7 mouse cellular contexts compared by ENCODE assay signal in genomic region chr6:122810615-122811279, GRCm38 (mm10). TPM values are rescaled to one million over a fixed set of nuclear protein-coding genes. Genes with fewer than 3 reads are reported as not detected.
DNase-seq lines count a peak whose midpoint lies in the region; ATAC-seq and TF ChIP-seq lines count a peak whose summit lies in the region.

No protein-coding gene starts in this region.

- TF ChIP-seq POLR2A in kidney, adult 2 months (IDR thresholded peaks at IDR 0.05; ENCODE audit: low read depth, low read length), result no peak
- TF ChIP-seq POLR2A in spleen, adult 2 months (IDR thresholded peaks at IDR 0.05; ENCODE audit: low read depth, low read length), result peak; percentile 64

- no peaks in the 10 kb centered on the region for H3K36me3 ChIP-seq in embryonic facial prominence, embryonic 12.5 days
- H3K36me3 ChIP-seq in kidney, adult 2 months (ENCODE audit: control insufficient read depth, insufficient read depth, low read length), result no peaks in the 10 kb centered on the region
- no peaks in the 10 kb centered on the region for H3K36me3 ChIP-seq in limb, embryonic 12.5 days
- H3K36me3 ChIP-seq in midbrain, embryonic 15.5 days (replicated peaks), result no peaks in the 10 kb centered on the region
- no peaks in the 10 kb centered on the region for H3K36me3 ChIP-seq in spleen, adult 2 months (ENCODE audit: control insufficient read depth, insufficient read depth, low read length)

- no peaks in the 10 kb centered on the region for H3K27me3 ChIP-seq in embryonic facial prominence, embryonic 12.5 days
- H3K27me3 ChIP-seq in kidney, adult 2 months (replicated peaks; ENCODE audit: control insufficient read depth, insufficient read depth, low read length), result no peaks in the 10 kb centered on the region
- no peaks in the 10 kb centered on the region for H3K27me3 ChIP-seq in limb, embryonic 12.5 days
- no peaks in the 10 kb centered on the region for H3K27me3 ChIP-seq in midbrain, embryonic 15.5 days (replicated peaks)
- no peaks in the 10 kb centered on the region for H3K27me3 ChIP-seq in spleen, adult 2 months (ENCODE audit: control insufficient read depth, insufficient read depth, low read length)

- peak overlapping the region; percentile 59 for H3K4me2 ChIP-seq in embryonic facial prominence, embryonic 12.5 days (replicated peaks)
- peak overlapping the region; percentile 63 for H3K4me2 ChIP-seq in limb, embryonic 12.5 days
- peak overlapping the region; percentile 60 for H3K4me2 ChIP-seq in midbrain, embryonic 15.5 days

- TF ChIP-seq CTCF in kidney, adult 2 months (conservative IDR thresholded peaks at IDR 0.05; ENCODE audit: insufficient read depth, insufficient read length, low read depth, low read length), result no peak
- no peak for TF ChIP-seq CTCF in spleen, adult 2 months (IDR thresholded peaks at IDR 0.05; ENCODE audit: extremely low read depth, insufficient read depth, insufficient read length, insufficient replicate concordance)

- H3K4me3 ChIP-seq in embryonic facial prominence, embryonic 12.5 days, result peak overlapping the region; percentile 70
- peak overlapping the region; percentile 67 for H3K4me3 ChIP-seq in kidney, adult 2 months (ENCODE audit: insufficient read depth, low read depth, low read length)
- peak overlapping the region; percentile 68 for H3K4me3 ChIP-seq in limb, embryonic 12.5 days (replicated peaks)
- H3K4me3 ChIP-seq in midbrain, embryonic 15.5 days, result peak overlapping the region; percentile 70
- peak overlapping the region; percentile 77 for H3K4me3 ChIP-seq in spleen, adult 2 months (ENCODE audit: extremely low read depth, insufficient read depth, insufficient read length)

- peaks cover 5% of the 10 kb centered on the region for H3K4me1 ChIP-seq in embryonic facial prominence, embryonic 12.5 days
- peaks cover 8% of the 10 kb centered on the region; the same call in 1 of the 2 replicates for H3K4me1 ChIP-seq in kidney, adult 2 months (ENCODE audit: control insufficient read depth, insufficient read depth, low read length)
- peaks cover 6% of the 10 kb centered on the region for H3K4me1 ChIP-seq in limb, embryonic 12.5 days (replicated peaks)
- H3K4me1 ChIP-seq in midbrain, embryonic 15.5 days, result peaks cover 11% of the 10 kb centered on the region
- peaks cover 7% of the 10 kb centered on the region; the same call in 1 of the 2 replicates for H3K4me1 ChIP-seq in spleen, adult 2 months (ENCODE audit: control insufficient read depth, insufficient read depth, insufficient read length)

- under 1% methylated on average over 30 of the region's 30 CpGs for WGBS in embryonic facial prominence, embryonic 12.5 days
- under 1% methylated on average over 30 of the region's 30 CpGs for WGBS in kidney, adult 2 months
- under 1% methylated on average over 30 of the region's 30 CpGs for WGBS in limb, embryonic 12.5 days
- WGBS in midbrain, embryonic 15.5 days, result under 1% methylated on average over 30 of the region's 30 CpGs
- WGBS in spleen, adult 2 months, result under 1% methylated on average over 30 of the region's 30 CpGs

- peak overlapping the region; percentile 100 for H3K27ac ChIP-seq in embryonic facial prominence, embryonic 12.5 days
- H3K27ac ChIP-seq in kidney, adult 2 months (ENCODE audit: insufficient read depth, low read depth, low read length), result peak overlapping the region; percentile 95
- H3K27ac ChIP-seq in limb, embryonic 12.5 days, result peak overlapping the region; percentile 100
- peak overlapping the region; percentile 98 for H3K27ac ChIP-seq in midbrain, embryonic 15.5 days
- H3K27ac ChIP-seq in spleen, adult 2 months (ENCODE audit: insufficient read depth, low read length), result peak overlapping the region; percentile 100

- DNase-seq in adrenal gland, postnatal 25 days, result peak; percentile 95
- DNase-seq in heart, adult 18-20 months, result peak; percentile 99 to 100
- peak; percentile 99 for DNase-seq in kidney, adult 2 months
- peak; percentile 97 to 99 for DNase-seq in spleen, adult 2 months (ENCODE audit: low read depth in 1 of 2, low spot score in 2 of 2)

- peak; percentile 100 for ATAC-seq in embryonic facial prominence, embryonic 12.5 days (ENCODE audit: insufficient number of reproducible peaks, insufficient read depth, low FRiP score, low TSS enrichment)
- ATAC-seq in limb, embryonic 12.5 days (ENCODE audit: insufficient number of reproducible peaks, insufficient read depth, low FRiP score, low TSS enrichment, low read depth), result peak; percentile 100
- ATAC-seq in midbrain, embryonic 15.5 days (replicated peaks), result peak; percentile 99

- H3K9me3 ChIP-seq in embryonic facial prominence, embryonic 12.5 days, result no peaks in the 10 kb centered on the region
- H3K9me3 ChIP-seq in limb, embryonic 12.5 days, result no peaks in the 10 kb centered on the region
- no peaks in the 10 kb centered on the region for H3K9me3 ChIP-seq in midbrain, embryonic 15.5 days

- H3K9ac ChIP-seq in embryonic facial prominence, embryonic 12.5 days, result peak overlapping the region; percentile 75
- H3K9ac ChIP-seq in limb, embryonic 12.5 days (replicated peaks), result peak overlapping the region; percentile 85
- peak overlapping the region; percentile 71 for H3K9ac ChIP-seq in midbrain, embryonic 15.5 days

RNA-seq across cellular contexts. Expression of gene Foxj2, which starts 9.0 kb away (rescaled TPM):
- total RNA-seq in adrenal gland, postnatal 25 days (2021), result 22.0 and 22.8 TPM in 2 replicates
- polyA plus RNA-seq in embryonic facial prominence, embryonic 12.5 days (2016; fragmentation: Nextera tagmentation; extraction: Ambion mirVana), result 6.7 TPM in 2 replicates
- 10 to 100 TPM; 31.7 to 33.5 TPM for total RNA-seq in heart, adult 18-20 months (2021)
- polyA plus RNA-seq in kidney, adult 2 months (2012; rRNA removed), result 9.7 and 12.7 TPM in 2 replicates
- 4.6 and 6.0 TPM in 2 replicates for polyA plus RNA-seq in limb, embryonic 12.5 days (2016; fragmentation: Nextera tagmentation; extraction: Ambion mirVana)
- 8.3 and 9.1 TPM in 2 replicates for polyA plus RNA-seq in midbrain, embryonic 15.5 days (2015; fragmentation: Nextera tagmentation; extraction: Ambion mirVana)
- polyA plus RNA-seq in spleen, adult 2 months (2012; rRNA removed), result 14.8 and 16.7 TPM in 2 replicates

RNA-seq across cellular contexts. Expression of gene Slc2a3, which starts 9.3 kb away (rescaled TPM):
- 4.8 and 7.9 TPM in 2 replicates for total RNA-seq in adrenal gland, postnatal 25 days (2021)
- 31.5 and 32.7 TPM in 2 replicates for polyA plus RNA-seq in embryonic facial prominence, embryonic 12.5 days (2016; fragmentation: Nextera tagmentation; extraction: Ambion mirVana)
- 1 to 10 TPM; 2.7 to 3.5 TPM for total RNA-seq in heart, adult 18-20 months (2021)
- 1.3 and 2.7 TPM in 2 replicates for polyA plus RNA-seq in kidney, adult 2 months (2012; rRNA removed)
- polyA plus RNA-seq in limb, embryonic 12.5 days (2016; fragmentation: Nextera tagmentation; extraction: Ambion mirVana), result 89.5 and 93.5 TPM in 2 replicates
- 34.6 and 36.8 TPM in 2 replicates for polyA plus RNA-seq in midbrain, embryonic 15.5 days (2015; fragmentation: Nextera tagmentation; extraction: Ambion mirVana)
- polyA plus RNA-seq in spleen, adult 2 months (2012; rRNA removed), result 17.8 and 18.5 TPM in 2 replicates

RNA-seq across cellular contexts. Expression of gene C3ar1, which starts 45.2 kb away (rescaled TPM):
- total RNA-seq in adrenal gland, postnatal 25 days (2021), result 1.9 and 3.0 TPM in 2 replicates
- 2.3 and 2.5 TPM in 2 replicates for polyA plus RNA-seq in embryonic facial prominence, embryonic 12.5 days (2016; fragmentation: Nextera tagmentation; extraction: Ambion mirVana)
- total RNA-seq in heart, adult 18-20 months (2021), result 1 to 10 TPM; 1.3 to 1.6 TPM
- polyA plus RNA-seq in kidney, adult 2 months (2012; rRNA removed), result 1.6 and 2.1 TPM in 2 replicates
- 1.6 and 2.3 TPM in 2 replicates for polyA plus RNA-seq in limb, embryonic 12.5 days (2016; fragmentation: Nextera tagmentation; extraction: Ambion mirVana)
- polyA plus RNA-seq in midbrain, embryonic 15.5 days (2015; fragmentation: Nextera tagmentation; extraction: Ambion mirVana), result 1.4 and 1.6 TPM in 2 replicates
- polyA plus RNA-seq in spleen, adult 2 months (2012; rRNA removed), result 0.33 and 0.45 TPM in 2 replicates

Comparison
In these comparisons a context has a peak if more than half of its experiments do, and no peak if none do; other contexts are left out.
1. Peak in every context shown above with its lines: DNase-seq, ATAC-seq, H3K4me3 ChIP-seq and H3K27ac ChIP-seq.